Mouse (Mus musculus) gastrocnemius, postnatal 4 days (tissue): ENCODE data around the gene Selplg. TPM values are rescaled to one million over a fixed set of nuclear protein-coding genes. Genes with fewer than 3 reads are reported as not detected.
A peak's percentile ranks its signal among the peaks of the same experiment; 100 is the strongest.

ENCODE experiments used
- DNase-seq, 2 experiments: peaks; one replicate each; pipeline ENCODE4 v3.0.0; 2021 to 2022; ENCODE audit warnings: low spot score in 2 of 2, mixed read lengths in 2 of 2
- total RNA-seq, 2 experiments: library from RNA; stranded (reverse); gene quantifications; 2 replicates each; pipeline ENCODE4 v1.2.3; 2021

Gene Selplg
- total RNA-seq, 2 experiments from 2014 or later = 3.0 to 3.1 TPM

GRCm38 (mm10) chr5:113773664-113774063 lies 58.8 kb downstream of the Selplg start:
- peak; percentile 85 to 90 for DNase-seq

DNA sequence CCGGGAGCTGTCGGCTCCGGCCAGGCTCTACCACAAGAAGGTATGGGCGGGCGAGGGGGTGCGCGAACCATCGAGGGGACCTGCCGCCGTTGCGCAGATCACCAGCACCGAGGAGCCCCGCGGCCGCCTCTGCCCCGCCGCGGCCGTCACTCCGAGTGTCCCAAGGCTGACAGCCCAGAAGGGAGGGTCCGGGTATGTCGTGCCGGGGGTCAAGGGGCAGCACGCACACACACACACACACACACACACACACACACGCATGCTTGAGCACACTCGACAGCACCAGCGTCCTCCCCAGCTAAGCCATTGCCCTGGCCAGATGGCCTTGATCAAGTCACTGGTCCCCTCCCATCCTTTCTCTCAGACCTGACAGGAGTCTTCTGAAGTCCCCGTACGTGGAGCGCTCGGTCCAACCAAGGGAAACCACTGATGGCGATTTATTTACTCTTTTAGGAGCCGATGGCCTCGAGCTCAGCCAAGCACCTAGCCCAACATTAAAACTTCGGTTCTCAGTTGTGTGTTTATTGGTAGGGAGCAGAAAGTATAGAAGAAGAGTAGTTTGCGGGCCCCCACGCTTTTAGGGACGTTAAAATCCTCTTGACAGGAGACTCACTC lies 59.4 kb downstream of the Selplg start:
- no peak for DNase-seq

DNA sequence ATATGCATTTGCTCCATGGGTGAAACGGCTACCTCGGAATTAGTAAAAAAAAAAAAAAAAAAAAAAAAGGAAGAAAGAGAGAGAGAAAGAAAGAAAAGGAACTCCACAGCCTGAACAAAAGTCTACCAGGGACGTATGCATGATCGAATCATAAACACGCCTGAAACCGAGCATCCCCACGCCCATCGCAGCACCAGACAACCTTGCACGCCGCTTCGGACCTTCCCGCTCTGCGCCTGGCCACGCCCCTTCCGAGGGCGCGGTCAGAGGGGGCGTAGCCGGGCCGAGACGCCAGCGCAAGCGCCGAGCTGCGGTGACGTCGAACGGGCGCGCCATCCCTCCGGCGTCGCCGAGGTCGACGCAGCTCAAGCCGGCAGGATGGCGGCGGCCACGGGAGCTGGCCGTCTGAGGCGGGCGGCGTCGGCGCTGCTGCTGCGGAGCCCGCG lies 60.0 kb downstream of the Selplg start, which contains the start of the genes Sart3 and Iscu:
Sart3 (minus strand) TSS at position 61 of the 446 bp plus-strand sequence.
Iscu (plus strand) TSS at position 299 of the 446 bp plus-strand sequence.
- peak; percentile 95 for DNase-seq

- peak; percentile 56 to 86 for DNase-seq
Measured at GRCm38 (mm10) chr5:113771213-113772162, 61.0 kb downstream of the Selplg start.

DNA sequence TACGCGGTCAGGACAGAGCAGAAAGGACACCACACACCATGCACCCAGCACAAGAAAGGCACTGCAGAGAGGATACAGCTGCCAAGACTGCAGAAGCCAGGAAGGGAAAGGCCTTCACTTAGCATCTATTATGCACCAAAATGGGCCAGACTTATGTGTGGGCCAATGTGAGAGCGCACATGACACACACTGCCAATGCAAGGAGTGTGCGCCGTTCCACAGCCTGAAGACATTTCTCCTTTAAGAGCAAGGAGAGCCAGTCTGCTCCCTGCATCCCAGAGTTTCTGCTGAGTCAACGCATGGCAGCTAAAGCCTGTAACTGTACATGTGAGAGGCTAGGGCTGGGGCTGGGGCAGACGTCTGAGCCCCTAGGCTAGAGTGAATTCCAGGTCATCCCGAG lies 63.6 kb downstream of the Selplg start:
- DNase-seq = no peak

Other genes with a start within 250 kb of the Selplg start
- gene Cmklr1, start 182.2 kb downstream of the Selplg start, total RNA-seq = 10 to 100 TPM; 16.1 to 16.7 TPM
- gene 1700069L16Rik, start 107.9 kb downstream of the Selplg start, total RNA-seq = not detected
- gene Ficd, start 96.8 kb downstream of the Selplg start, total RNA-seq = 1 to 10 TPM; 5.5 to 5.7 TPM
- gene Sart3, start 60.1 kb downstream of the Selplg start, total RNA-seq = 10 to 100 TPM; 18.9 to 21.9 TPM
- gene Iscu, start 59.9 kb downstream of the Selplg start, total RNA-seq = 10 to 100 TPM; 69.5 to 70.2 TPM
- gene Tmem119, start 32.1 kb downstream of the Selplg start, total RNA-seq = 10 to 100 TPM; 30.8 to 34.9 TPM
- gene Coro1c, start 76.1 kb upstream of the Selplg start, total RNA-seq = 10 to 100 TPM; 70.4 to 84.2 TPM
- 10 to 100 TPM; 20.2 to 21.1 TPM for gene Ssh1, start 161.2 kb upstream of the Selplg start, total RNA-seq
- gene Dao, start 171.1 kb upstream of the Selplg start, total RNA-seq = not detected
- gene Usp30, start 232.8 kb upstream of the Selplg start, total RNA-seq = 10 to 100 TPM; 12.9 to 13.6 TPM